Mouse (Mus musculus): ENCODE results near the gene Adgrd1. TPM values are rescaled to one million over a fixed set of nuclear protein-coding genes. Genes with fewer than 3 reads are reported as not detected.
A peak's percentile ranks its signal among the peaks of the same experiment; 100 is the strongest.

Gene Adgrd1
- polyA plus RNA-seq, 1 experiment from 2014 or later = 0.96 TPM

- no peak overlapping the region for H3K4me3 ChIP-seq (replicated peaks; ENCODE audit: low read depth, low read length)
- no peak overlapping the region for H3K9ac ChIP-seq (ENCODE audit: low read depth, low read length)
- no peaks in the 10 kb centered on the region for H3K4me1 ChIP-seq (replicated peaks; ENCODE audit: insufficient read depth, low read length)
- no peaks in the 10 kb centered on the region for H3K36me3 ChIP-seq (ENCODE audit: insufficient read depth, low read length)
- no peak for ATAC-seq (replicated peaks; ENCODE audit: low FRiP score, low read depth)
- H3K4me2 ChIP-seq (ENCODE audit: low read length) = no peak overlapping the region
- DNase-seq (ENCODE audit: low spot score) = peak; percentile 45
- H3K9me3 ChIP-seq (replicated peaks; ENCODE audit: low read length) = no peaks in the 10 kb centered on the region
- 37% methylated on average over 8 of the region's 8 CpGs for WGBS
- no peaks in the 10 kb centered on the region for H3K27me3 ChIP-seq (ENCODE audit: insufficient read depth, low read length)
- no peak for TF ChIP-seq CTCF (IDR thresholded peaks at IDR 0.05; ENCODE audit: low read depth)
- no peak overlapping the region; the same call in 1 of the 2 replicates for H3K27ac ChIP-seq
Observed at GRCm38 (mm10) chr5:129066541-129067230, 29.9 kb upstream of the Adgrd1 start.

- Histone ChIP-seq H3K4me1 (replicated peaks; ENCODE audit: insufficient read depth, low read length) (no peaks in the 10 kb centered on the region), H3K27me3 (ENCODE audit: insufficient read depth, low read length) (no peaks in the 10 kb centered on the region), H3K4me2 (ENCODE audit: low read length) (no peak overlapping the region), H3K4me3 (replicated peaks; ENCODE audit: low read depth, low read length) (no peak overlapping the region), H3K27ac (no peak overlapping the region), H3K9me3 (replicated peaks; ENCODE audit: low read length) (no peaks in the 10 kb centered on the region), H3K36me3 (ENCODE audit: insufficient read depth, low read length) (no peaks in the 10 kb centered on the region), H3K9ac (ENCODE audit: low read depth, low read length) (no peak overlapping the region)
- ATAC-seq (replicated peaks; ENCODE audit: low FRiP score, low read depth) (no peak), DNase-seq (ENCODE audit: low spot score) (no peak)
- 42% methylated on average over 13 of the region's 13 CpGs for WGBS
- TF ChIP-seq CTCF (IDR thresholded peaks at IDR 0.05; ENCODE audit: low read depth) = no peak
Observed at GRCm38 (mm10) chr5:129067231-129067834, 29.2 kb upstream of the Adgrd1 start.

GRCm38 (mm10) chr5:129071761-129072280, 24.7 kb upstream of the Adgrd1 start:
- no peak for TF ChIP-seq CTCF (IDR thresholded peaks at IDR 0.05; ENCODE audit: low read depth)
- H3K27me3 ChIP-seq (ENCODE audit: insufficient read depth, low read length) = no peaks in the 10 kb centered on the region
- H3K4me2 ChIP-seq (ENCODE audit: low read length) = no peak overlapping the region
- H3K9me3 ChIP-seq (replicated peaks; ENCODE audit: low read length) = no peaks in the 10 kb centered on the region
- H3K9ac ChIP-seq (ENCODE audit: low read depth, low read length) = no peak overlapping the region
- H3K4me3 ChIP-seq (replicated peaks; ENCODE audit: low read depth, low read length) = no peak overlapping the region
- ATAC-seq (replicated peaks; ENCODE audit: low FRiP score, low read depth) (no peak), DNase-seq (ENCODE audit: low spot score) (no peak)
- 65% methylated on average over 14 of the region's 14 CpGs for WGBS
- H3K36me3 ChIP-seq (ENCODE audit: insufficient read depth, low read length) = no peaks in the 10 kb centered on the region
- no peak overlapping the region for H3K27ac ChIP-seq
- no peaks in the 10 kb centered on the region for H3K4me1 ChIP-seq (replicated peaks; ENCODE audit: insufficient read depth, low read length)

- H3K4me3 ChIP-seq (replicated peaks; ENCODE audit: low read depth, low read length) = no peak overlapping the region
- H3K9ac ChIP-seq (ENCODE audit: low read depth, low read length) = no peak overlapping the region
- H3K36me3 ChIP-seq (ENCODE audit: insufficient read depth, low read length) = no peaks in the 10 kb centered on the region
- H3K27ac ChIP-seq = no peak overlapping the region
- WGBS = 79% methylated on average over 6 of the region's 6 CpGs
- no peak for TF ChIP-seq CTCF (IDR thresholded peaks at IDR 0.05; ENCODE audit: low read depth)
- no peaks in the 10 kb centered on the region for H3K9me3 ChIP-seq (replicated peaks; ENCODE audit: low read length)
- no peak overlapping the region for H3K4me2 ChIP-seq (ENCODE audit: low read length)
- ATAC-seq (replicated peaks; ENCODE audit: low FRiP score, low read depth) (no peak), DNase-seq (ENCODE audit: low spot score) (no peak)
- no peaks in the 10 kb centered on the region for H3K4me1 ChIP-seq (replicated peaks; ENCODE audit: insufficient read depth, low read length)
- no peaks in the 10 kb centered on the region for H3K27me3 ChIP-seq (ENCODE audit: insufficient read depth, low read length)
Observed at GRCm38 (mm10) chr5:129073404-129073803, 23.1 kb upstream of the Adgrd1 start.

GRCm38 (mm10) chr5:129076098-129076497, 20.5 kb upstream of the Adgrd1 start:
- ATAC-seq (replicated peaks; ENCODE audit: low FRiP score, low read depth) (no peak), DNase-seq (ENCODE audit: low spot score) (no peak)
- Histone ChIP-seq H3K4me1 (replicated peaks; ENCODE audit: insufficient read depth, low read length) (no peaks in the 10 kb centered on the region), H3K4me3 (replicated peaks; ENCODE audit: low read depth, low read length) (no peak overlapping the region), H3K36me3 (ENCODE audit: insufficient read depth, low read length) (no peaks in the 10 kb centered on the region), H3K27me3 (ENCODE audit: insufficient read depth, low read length) (no peaks in the 10 kb centered on the region), H3K9me3 (replicated peaks; ENCODE audit: low read length) (no peaks in the 10 kb centered on the region), H3K27ac (no peak overlapping the region), H3K4me2 (ENCODE audit: low read length) (no peak overlapping the region), H3K9ac (ENCODE audit: low read depth, low read length) (no peak overlapping the region)
- no peak for TF ChIP-seq CTCF (IDR thresholded peaks at IDR 0.05; ENCODE audit: low read depth)
- 87% methylated on average over 6 of the region's 6 CpGs for WGBS

- H3K36me3 ChIP-seq (ENCODE audit: insufficient read depth, low read length) = no peaks in the 10 kb centered on the region
- no peak overlapping the region for H3K4me2 ChIP-seq (ENCODE audit: low read length)
- 83% methylated on average over 5 of the region's 5 CpGs for WGBS
- no peak overlapping the region for H3K4me3 ChIP-seq (replicated peaks; ENCODE audit: low read depth, low read length)
- no peaks in the 10 kb centered on the region for H3K4me1 ChIP-seq (replicated peaks; ENCODE audit: insufficient read depth, low read length)
- DNase-seq (ENCODE audit: low spot score) = no peak
- no peaks in the 10 kb centered on the region for H3K27me3 ChIP-seq (ENCODE audit: insufficient read depth, low read length)
- no peak for ATAC-seq (replicated peaks; ENCODE audit: low FRiP score, low read depth)
- H3K9ac ChIP-seq (ENCODE audit: low read depth, low read length) = no peak overlapping the region
- H3K27ac ChIP-seq = no peak overlapping the region
- no peak for TF ChIP-seq CTCF (IDR thresholded peaks at IDR 0.05; ENCODE audit: low read depth)
- no peaks in the 10 kb centered on the region for H3K9me3 ChIP-seq (replicated peaks; ENCODE audit: low read length)
Observed at GRCm38 (mm10) chr5:129077240-129077639, 19.3 kb upstream of the Adgrd1 start.

Measured in kidney, postnatal 0 days (tissue).